Comparison of ENCODE assay signal across 9 mouse cellular contexts in genomic region chr19:32960196-32960947, GRCm38 (mm10).
DNase-seq lines count a peak whose midpoint lies in the region; ATAC-seq and TF ChIP-seq lines count a peak whose summit lies in the region.
"Had no signal": no experiment of that assay in that cellular context is flagged by ENCODE, and none has a peak within 500 bp of the region (broad histone marks: within the 10 kb centered on the region; RNA-seq: fewer than 3 reads in every experiment).

No protein-coding gene starts in this region.

- H3K4me3 ChIP-seq in thymus, adult 2 months (ENCODE audit: control insufficient read depth, insufficient read depth, low read length) = peak overlapping the region; percentile 51
- H3K4me3 ChIP-seq in intestine, embryonic 14.5 days (ENCODE audit: low read depth, low read length) = no peak overlapping the region
- H3K4me3 ChIP-seq in midbrain, postnatal 0 days (ENCODE audit: low read depth, low read length) = no peak overlapping the region
- H3K4me3 ChIP-seq: erythroblast, embryonic 14.5 days had no signal

- peak; percentile 52 for DNase-seq in thymus, adult 2 months
- no peak for DNase-seq in thymus, adult 18-20 months
- peak; percentile 65 for DNase-seq in intestine, embryonic 14.5 days (ENCODE audit: low spot score)
- peak; percentile 13 for DNase-seq in retina, embryonic 14.5 days (ENCODE audit: low spot score)
- no peak for DNase-seq in gastrocnemius, postnatal 4 days (ENCODE audit: low spot score in 2 of 2)
- no peak for DNase-seq in midbrain, postnatal 0 days (ENCODE audit: low spot score)
- DNase-seq: cerebellum, adult 2 months had no signal

- peak; percentile 63 for TF ChIP-seq POLR2A in thymus, adult 2 months (IDR thresholded peaks at IDR 0.05; ENCODE audit: control insufficient read depth, extremely low read depth, insufficient read depth, low read length, poor library complexity)

- H3K9me3 ChIP-seq in intestine, embryonic 14.5 days (ENCODE audit: control insufficient read depth, low read length) = no peaks in the 10 kb centered on the region
- H3K9me3 ChIP-seq in midbrain, postnatal 0 days (ENCODE audit: low read length) = no peaks in the 10 kb centered on the region

- H3K4me1 ChIP-seq in thymus, adult 2 months (replicated peaks; ENCODE audit: control insufficient read depth, insufficient read depth, low read length) = peaks cover 37% of the 10 kb centered on the region
- 0 out of 2 replicates have a peak, but pooled peaks cover 4% of the 10 kb centered on the region for H3K4me1 ChIP-seq in intestine, embryonic 14.5 days (replicated peaks; ENCODE audit: control insufficient read depth, insufficient read depth, low read length)
- H3K4me1 ChIP-seq in midbrain, postnatal 0 days (ENCODE audit: insufficient read depth, low read length) = no peaks in the 10 kb centered on the region

- peak overlapping the region; percentile 67 for H3K27ac ChIP-seq in thymus, adult 2 months (ENCODE audit: control insufficient read depth, insufficient read depth, low read length)
- H3K27ac ChIP-seq in intestine, embryonic 14.5 days (ENCODE audit: low read depth) = no peak overlapping the region
- H3K27ac ChIP-seq in midbrain, postnatal 0 days (ENCODE audit: low read depth, low read length) = no peak overlapping the region

- 20% methylated on average over 9 of the region's 9 CpGs for WGBS in thymus, adult 2 months
- WGBS in intestine, embryonic 14.5 days = 60% methylated on average over 9 of the region's 9 CpGs
- WGBS in midbrain, postnatal 0 days = 74% methylated on average over 9 of the region's 9 CpGs

- ATAC-seq in intestine, embryonic 14.5 days (replicated peaks; ENCODE audit: low FRiP score, low TSS enrichment, low read depth) = no peak
- no peak for ATAC-seq in midbrain, postnatal 0 days (ENCODE audit: low FRiP score)
- no peak for ATAC-seq in activated CD4-positive, CD25-positive, alpha-beta regulatory T cell, adult 4 months

- H3K27me3 ChIP-seq in thymus, adult 2 months (ENCODE audit: control insufficient read depth, insufficient read depth, low read length) = no peaks in the 10 kb centered on the region
- H3K27me3 ChIP-seq in intestine, embryonic 14.5 days (replicated peaks; ENCODE audit: control insufficient read depth, insufficient read depth, low read length) = no peaks in the 10 kb centered on the region
- H3K27me3 ChIP-seq in midbrain, postnatal 0 days (ENCODE audit: insufficient read depth, low read length) = no peaks in the 10 kb centered on the region

- H3K36me3 ChIP-seq in thymus, adult 2 months (ENCODE audit: control insufficient read depth, insufficient read depth, low read length) = no peaks in the 10 kb centered on the region
- H3K36me3 ChIP-seq in intestine, embryonic 14.5 days (ENCODE audit: control insufficient read depth, insufficient read depth, low read length) = no peaks in the 10 kb centered on the region
- no peaks in the 10 kb centered on the region for H3K36me3 ChIP-seq in midbrain, postnatal 0 days (ENCODE audit: insufficient read depth, low read length)

- 0 out of 2 replicates have a peak overlapping the region, but pooled peaks have one; percentile 11 for H3K4me2 ChIP-seq in intestine, embryonic 14.5 days (ENCODE audit: low read length)
- no peak overlapping the region for H3K4me2 ChIP-seq in midbrain, postnatal 0 days (ENCODE audit: low read depth, low read length, poor library complexity, severe bottlenecking)

- H3K9ac ChIP-seq in intestine, embryonic 14.5 days (ENCODE audit: low read length) = no peak overlapping the region
- H3K9ac ChIP-seq in midbrain, postnatal 0 days (replicated peaks; ENCODE audit: low read length, poor library complexity, severe bottlenecking) = no peak overlapping the region

- no peak for TF ChIP-seq CTCF in thymus, adult 2 months (IDR thresholded peaks at IDR 0.05; ENCODE audit: borderline replicate concordance, control insufficient read depth, extremely low read depth, insufficient read depth, low read length, poor library complexity)
- TF ChIP-seq CTCF in midbrain, postnatal 0 days (IDR thresholded peaks at IDR 0.05) = no peak

Comparison
In these comparisons a context has a peak if more than half of its experiments do, and no peak if none do; other contexts are left out.
1. DNase-seq: peak in thymus, adult 2 months (single experiment), intestine, embryonic 14.5 days (single experiment) and retina, embryonic 14.5 days (single experiment); none in thymus, adult 18-20 months (0 of 2), gastrocnemius, postnatal 4 days (0 of 2) and midbrain, postnatal 0 days (single experiment).